Mouse (Mus musculus): ENCODE results near the gene Gm13723.

- TF ChIP-seq CTCF (IDR thresholded peaks at IDR 0.05; ENCODE audit: control insufficient read depth, insufficient read depth, insufficient replicate concordance, low read depth, low read length) (no peak), POLR2A (IDR thresholded peaks at IDR 0.05; ENCODE audit: control insufficient read depth, low read depth, low read length) (no peak)
Observed at GRCm38 (mm10) chr2:86905647-86906046, 31.0 kb upstream of the Gm13723 start.

All from testis, adult 2 months (tissue).